Mouse (Mus musculus): Measurements from ENCODE around the gene Myl7.

DNA sequence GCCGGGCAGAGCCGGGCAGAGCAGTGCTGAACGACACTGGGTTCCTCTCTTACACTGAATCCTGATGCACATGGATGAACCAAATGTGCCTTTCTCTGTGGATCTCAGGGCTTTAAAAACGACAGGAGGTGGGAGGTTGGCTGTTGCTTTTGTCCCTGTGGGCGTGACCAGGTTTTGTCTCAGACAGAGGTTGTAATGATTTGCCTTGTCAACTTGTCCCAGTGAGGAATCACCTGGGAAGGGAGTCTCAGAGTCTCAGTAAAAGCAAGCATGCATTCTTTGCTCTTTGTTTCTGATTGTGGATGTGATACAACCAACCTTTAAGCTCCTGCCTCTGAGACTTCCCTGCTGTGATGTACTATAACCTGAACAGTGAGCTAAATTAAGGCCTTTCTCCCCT is 8.5 kb upstream of the Myl7 start:
- TF ChIP-seq CTCF (IDR thresholded peaks at IDR 0.05; ENCODE audit: low read depth, low read length), result no peak
- no peak for TF ChIP-seq POLR2A (IDR thresholded peaks at IDR 0.05; ENCODE audit: extremely low read depth, insufficient read depth, low read length)
